Mouse (Mus musculus) cerebellum, adult 2 months (tissue): ENCODE data around the gene Gclc. TPM values are rescaled to one million over a fixed set of nuclear protein-coding genes. Genes with fewer than 3 reads are reported as not detected.
A peak's percentile ranks its signal among the peaks of the same experiment; 100 is the strongest.

Source experiments
- DNase-seq, 2 experiments: peaks; one replicate each; pipeline ENCODE4 v3.0.0; 2021
- H3K27ac ChIP-seq: fragments of 200-500 bp; 2 replicates; pipeline ENCODE4 v1.5.1; 2012; ENCODE audit warnings: low read length, control low read depth, inconsistent platforms; ENCODE audit not compliant: insufficient read depth
- H3K27me3 ChIP-seq: fragments of 200-500 bp; 2 replicates; pipeline ENCODE4 v1.6.1; 2012; ENCODE audit warnings: inconsistent platforms, mild to moderate bottlenecking, low read length, moderate library complexity; ENCODE audit not compliant: control insufficient read depth, insufficient read depth
- H3K4me1 ChIP-seq: fragments of 200-500 bp; 2 replicates; pipeline ENCODE4 v1.6.1; 2011; ENCODE audit warnings: low read length; ENCODE audit not compliant: control insufficient read depth, insufficient read depth
- H3K4me3 ChIP-seq: fragments of 200-500 bp; replicated peaks from 2 replicates; pipeline ENCODE3; 2011; ENCODE audit warnings: mild to moderate bottlenecking, low read depth, low read length, control low read depth; ENCODE audit not compliant: insufficient read depth
- CTCF ChIP-seq: fragments of 200-500 bp; IDR thresholded peaks from 2 replicates; pipeline ENCODE4 v1.5.1; 2011; ENCODE audit warnings: low read depth, mild to moderate bottlenecking, control low read depth, low read length, moderate library complexity, borderline replicate concordance; ENCODE audit not compliant: insufficient read depth
- POLR2A ChIP-seq: fragments of 200-500 bp; IDR thresholded peaks from 2 replicates; pipeline ENCODE4 v1.6.1; 2011; ENCODE audit warnings: low read length, control low read depth, borderline replicate concordance; ENCODE audit not compliant: insufficient read depth
- WGBS: fragments of 180-500 bp; shearing (Covaris S2); methylation state at CpG from one replicate; pipeline ENCODE4 v1.1.7; 2018; 5-methylcytosine and 5-hydroxymethylcytosine counted together
- polyA plus RNA-seq: library from polyadenylated mRNA; depleted of rRNA; stranded (reverse); fragments of >200 nt; gene quantifications from 2 replicates; pipeline ENCODE4 v1.2.3, GENCODE M21; 2012

Gene Gclc
- polyA plus RNA-seq, 1 experiment, result 40.7 TPM

- no peak overlapping the region for H3K27ac ChIP-seq
- peak; percentile 28; the same call in 1 of the 2 replicates for TF ChIP-seq CTCF
- no peak for TF ChIP-seq POLR2A
- H3K27me3 ChIP-seq, result no peaks in the 10 kb centered on the region
- WGBS, result 58% methylated on average over 7 of the region's 7 CpGs
- DNase-seq, result no peak
- no peaks in the 10 kb centered on the region for H3K4me1 ChIP-seq
- no peak overlapping the region for H3K4me3 ChIP-seq
Measured at GRCm38 (mm10) chr9:77802461-77802860, 48.1 kb downstream of the Gclc start.

GRCm38 (mm10) chr9:77806426-77806825 is 52.1 kb downstream of the Gclc start:
- DNase-seq, result no peak
- TF ChIP-seq POLR2A (no peak), CTCF (no peak)
- WGBS, result 30% methylated on average over 3 of the region's 3 CpGs
- Histone ChIP-seq H3K4me3 (no peak overlapping the region), H3K4me1 (no peaks in the 10 kb centered on the region), H3K27me3 (no peaks in the 10 kb centered on the region), H3K27ac (no peak overlapping the region)

- Histone ChIP-seq H3K27me3 (no peaks in the 10 kb centered on the region), H3K4me1 (no peaks in the 10 kb centered on the region), H3K4me3 (no peak overlapping the region), H3K27ac (no peak overlapping the region)
- peak; percentile 95 for TF ChIP-seq CTCF
- no peak for TF ChIP-seq POLR2A
- 12% methylated on average over 12 of the region's 12 CpGs for WGBS
- peak; percentile 74 to 85 for DNase-seq
Measured at GRCm38 (mm10) chr9:77806842-77807668, 52.7 kb downstream of the Gclc start.

- TF ChIP-seq CTCF, result no peak
- TF ChIP-seq POLR2A, result no peak
- Histone ChIP-seq H3K4me3 (no peak overlapping the region), H3K27me3 (no peaks in the 10 kb centered on the region), H3K4me1 (no peaks in the 10 kb centered on the region), H3K27ac (no peak overlapping the region)
- DNase-seq, result no peak
- 80% methylated on average over 6 of the region's 6 CpGs for WGBS
Measured at GRCm38 (mm10) chr9:77808481-77808880, 54.1 kb downstream of the Gclc start.

- TF ChIP-seq CTCF (no peak), POLR2A (no peak)
- no peak overlapping the region for H3K27ac ChIP-seq
- H3K27me3 ChIP-seq, result no peaks in the 10 kb centered on the region
- DNase-seq, result no peak
- H3K4me1 ChIP-seq, result no peaks in the 10 kb centered on the region
- WGBS, result 85% methylated on average over 7 of the region's 7 CpGs
- H3K4me3 ChIP-seq, result no peak overlapping the region
Measured at GRCm38 (mm10) chr9:77818858-77819257, 64.5 kb downstream of the Gclc start.

- Histone ChIP-seq H3K27me3 (no peaks in the 10 kb centered on the region), H3K27ac (no peak overlapping the region), H3K4me1 (no peaks in the 10 kb centered on the region), H3K4me3 (no peak overlapping the region)
- TF ChIP-seq POLR2A (no peak), CTCF (no peak)
- WGBS, result 78% methylated on average over 2 of the region's 2 CpGs
- DNase-seq, result no peak
Measured at GRCm38 (mm10) chr9:77819318-77819717, 65.0 kb downstream of the Gclc start.

- Histone ChIP-seq H3K27ac (no peak overlapping the region), H3K4me1 (no peaks in the 10 kb centered on the region), H3K4me3 (no peak overlapping the region), H3K27me3 (no peaks in the 10 kb centered on the region)
- 66% methylated on average over 4 of the region's 4 CpGs for WGBS
- DNase-seq, result no peak
- TF ChIP-seq CTCF, result no peak
- no peak for TF ChIP-seq POLR2A
Measured at GRCm38 (mm10) chr9:77820836-77821235, 66.5 kb downstream of the Gclc start.

- Histone ChIP-seq H3K4me1 (no peaks in the 10 kb centered on the region), H3K27ac (no peak overlapping the region; the same call in 1 of the 2 replicates), H3K4me3 (no peak overlapping the region), H3K27me3 (no peaks in the 10 kb centered on the region)
- DNase-seq, result no peak
- 27% methylated on average over 7 of the region's 7 CpGs for WGBS
- no peak for TF ChIP-seq POLR2A
- no peak for TF ChIP-seq CTCF
Measured at GRCm38 (mm10) chr9:77825380-77825961, 71.1 kb downstream of the Gclc start.
